ENCODE assay signal across 20 mouse cellular contexts in the genomic region with DNA sequence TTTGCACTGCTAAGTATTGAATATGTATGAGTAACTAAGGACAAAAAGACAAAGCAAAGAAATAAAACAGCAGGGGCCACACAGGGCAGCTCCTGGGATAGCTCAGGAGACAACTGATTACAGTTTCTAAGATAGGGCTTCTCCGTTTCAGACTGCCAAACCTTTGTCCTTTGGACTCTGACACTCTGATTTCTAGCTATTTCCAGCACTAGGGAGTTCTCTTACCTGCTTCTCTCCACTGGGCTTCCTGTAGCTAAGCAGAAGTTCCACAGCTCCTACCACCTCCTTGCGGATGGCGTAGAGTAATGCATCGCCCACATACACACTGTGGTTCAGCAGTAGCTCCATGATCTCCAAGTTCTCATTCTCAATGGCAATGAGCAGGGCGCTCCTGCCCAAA.
"Had no signal": no experiment of that assay in that cellular context is flagged by ENCODE, and none has a peak within 500 bp of the region (broad histone marks: within the 10 kb centered on the region; RNA-seq: fewer than 3 reads in every experiment).

No protein-coding gene starts in this region.

- ATAC-seq: lung, postnatal 0 days; midbrain, embryonic 13.5 days; midbrain, embryonic 15.5 days had no signal

- H3K36me3 ChIP-seq: lung, embryonic 15.5 days; midbrain, embryonic 13.5 days; midbrain, embryonic 15.5 days; neural tube, embryonic 13.5 days; neural tube, embryonic 15.5 days had no signal

- H3K4me1 ChIP-seq: lung, embryonic 15.5 days; midbrain, embryonic 13.5 days; midbrain, embryonic 15.5 days; neural tube, embryonic 13.5 days; neural tube, embryonic 15.5 days had no signal

- H3K27me3 ChIP-seq: lung, embryonic 15.5 days; midbrain, embryonic 13.5 days; midbrain, embryonic 15.5 days; neural tube, embryonic 13.5 days; neural tube, embryonic 15.5 days had no signal

- H3K27ac ChIP-seq: lung, embryonic 15.5 days; macrophage; midbrain, embryonic 13.5 days; midbrain, embryonic 15.5 days; neural tube, embryonic 13.5 days; neural tube, embryonic 15.5 days had no signal

- H3K9me3 ChIP-seq: lung, embryonic 15.5 days; megakaryocyte, embryonic 14.5 days; midbrain, embryonic 13.5 days; midbrain, embryonic 15.5 days; neural tube, embryonic 13.5 days; neural tube, embryonic 15.5 days had no signal

- H3K9ac ChIP-seq: lung, embryonic 15.5 days; midbrain, embryonic 13.5 days; midbrain, embryonic 15.5 days; neural tube, embryonic 13.5 days; neural tube, embryonic 15.5 days had no signal

- H3K4me2 ChIP-seq: lung, embryonic 15.5 days; midbrain, embryonic 11.5 days; midbrain, embryonic 13.5 days; midbrain, embryonic 15.5 days; neural tube, embryonic 13.5 days; neural tube, embryonic 15.5 days had no signal

- DNase-seq: lung, adult 2 months; lung, postnatal 14 days; lung, postnatal 36 days; retina, postnatal 1 day; right cerebral cortex, adult 18-20 months; right cerebral cortex, postnatal 25 days; right cerebral cortex, postnatal 4 days; spleen, adult 18-20 months; thymus, adult 18-20 months; thymus, postnatal 14 days; thymus, postnatal 36 days had no signal

- H3K4me3 ChIP-seq: lung, embryonic 15.5 days; megakaryocyte, embryonic 14.5 days; midbrain, embryonic 13.5 days; midbrain, embryonic 15.5 days; neural tube, embryonic 13.5 days; neural tube, embryonic 15.5 days had no signal
